8 mouse cellular contexts compared by ENCODE assay signal in genomic region chr11:120624680-120625111, GRCm38 (mm10). TPM values are rescaled to one million over a fixed set of nuclear protein-coding genes. Genes with fewer than 3 reads are reported as not detected.
A peak's percentile ranks its signal among the peaks of the same experiment; 100 is the strongest.
DNase-seq lines count a peak whose midpoint lies in the region; ATAC-seq and TF ChIP-seq lines count a peak whose summit lies in the region.

No protein-coding gene starts in this region.

- H3K27ac ChIP-seq in cortical plate, adult 2 months (ENCODE audit: insufficient read depth, low read length) = 0 out of 2 replicates have a peak overlapping the region, but pooled peaks have one; percentile 41

- no peak for TF ChIP-seq CTCF in cortical plate, adult 2 months (IDR thresholded peaks at IDR 0.05; ENCODE audit: extremely low read depth, insufficient read depth, low read length)

- intact Hi-C loops in left cerebral cortex, postnatal 10 days (cut with DNase I) = loop anchor here (2.0 kb wide), 1 partner anchor 152 kb away; no protein-coding TSS in a partner anchor

- peak; percentile 54 for ATAC-seq in megakaryocyte progenitor cell, adult 5-6 weeks (replicated peaks; ENCODE audit: poor library complexity)

- TF ChIP-seq POLR2A in cortical plate, adult 2 months (IDR thresholded peaks at IDR 0.05; ENCODE audit: extremely low read depth, insufficient read depth, low read length) = peak; percentile 81

- peaks cover 3% of the 10 kb centered on the region for H3K4me1 ChIP-seq in cortical plate, adult 2 months (ENCODE audit: control insufficient read depth, insufficient read depth, low read length)

- peak; percentile 89 to 94 for DNase-seq in adrenal gland, adult (ENCODE audit: inconsistent age in 2 of 2, low spot score in 1 of 2)
- peak; percentile 66 to 81 for DNase-seq in gastrocnemius, adult 8-10 months (ENCODE audit: low spot score in 2 of 2)
- DNase-seq in induced T-regulatory cell, adult 2 months (ENCODE audit: low read depth) = peak; percentile 93
- DNase-seq in left cerebral cortex, postnatal 10 days (ENCODE audit: extremely low spot score in 1 of 2, low spot score in 2 of 2) = peak; percentile 76 to 93
- peak; percentile 85 for DNase-seq in right cerebral cortex, postnatal 4 days
- DNase-seq in yolk sac, embryonic 10.5 days (ENCODE audit: low spot score) = peak; percentile 89

- peak overlapping the region; percentile 52 for H3K4me3 ChIP-seq in cortical plate, adult 2 months (ENCODE audit: insufficient read depth, low read length)

RNA-seq across cellular contexts. Expression of gene Sirt7, which starts 0.3 kb away (rescaled TPM):
- 98.2 and 105 TPM in 2 replicates for polyA plus RNA-seq in cortical plate, adult 2 months (2012; rRNA removed)
- 1 to 10 TPM; 2.6 to 4.5 (median 3.8) TPM for total RNA-seq in gastrocnemius, adult 8-10 months (2022)
- total RNA-seq in left cerebral cortex, postnatal 10 days (2021) = 10 to 100 TPM; 37.5 to 40.6 TPM
- total RNA-seq in megakaryocyte progenitor cell, adult 5-6 weeks (2015) = 22.9 and 24.2 TPM in 2 replicates
- 60.4 and 63.4 TPM in 2 replicates for total RNA-seq in megakaryocyte progenitor cell, adult 5-6 weeks (2017)

RNA-seq across cellular contexts. Expression of gene Pcyt2, which starts 7.0 kb away (rescaled TPM):
- 281 and 289 TPM in 2 replicates for polyA plus RNA-seq in cortical plate, adult 2 months (2012; rRNA removed)
- total RNA-seq in gastrocnemius, adult 8-10 months (2022) = 10 to 100 TPM; 20.0 to 26.8 (median 26.0) TPM
- total RNA-seq in left cerebral cortex, postnatal 10 days (2021) = 100 to 1,000 TPM; 130 TPM
- 15.9 and 20.2 TPM in 2 replicates for total RNA-seq in megakaryocyte progenitor cell, adult 5-6 weeks (2015)
- 23.8 and 24.5 TPM in 2 replicates for total RNA-seq in megakaryocyte progenitor cell, adult 5-6 weeks (2017)

RNA-seq across cellular contexts. Expression of gene Mafg, which starts 8.7 kb away (rescaled TPM):
- 83.7 and 83.9 TPM in 2 replicates for polyA plus RNA-seq in cortical plate, adult 2 months (2012; rRNA removed)
- 10 to 100 TPM; 49.5 to 63.3 (median 59.3) TPM for total RNA-seq in gastrocnemius, adult 8-10 months (2022)
- 10 to 100 TPM; 84.4 to 84.7 TPM for total RNA-seq in left cerebral cortex, postnatal 10 days (2021)
- total RNA-seq in megakaryocyte progenitor cell, adult 5-6 weeks (2015) = 15.0 and 16.4 TPM in 2 replicates
- 24.2 and 29.5 TPM in 2 replicates for total RNA-seq in megakaryocyte progenitor cell, adult 5-6 weeks (2017)

RNA-seq across cellular contexts. Expression of gene Npb, which starts 16.4 kb away (rescaled TPM):
- 0.58 and 1.1 TPM in 2 replicates for polyA plus RNA-seq in cortical plate, adult 2 months (2012; rRNA removed)
- total RNA-seq in gastrocnemius, adult 8-10 months (2022) = not detected
- total RNA-seq in left cerebral cortex, postnatal 10 days (2021) = not detected
- total RNA-seq in megakaryocyte progenitor cell, adult 5-6 weeks (2015) = 0.59 TPM in 1 of 2 replicates, not detected in the other
- total RNA-seq in megakaryocyte progenitor cell, adult 5-6 weeks (2017) = not detected in 2 replicates

RNA-seq across cellular contexts. Expression of gene Pycr1, which starts 18.9 kb away (rescaled TPM):
- 2.2 and 3.6 TPM in 2 replicates for polyA plus RNA-seq in cortical plate, adult 2 months (2012; rRNA removed)
- total RNA-seq in gastrocnemius, adult 8-10 months (2022) = 1 to 10 TPM; 3.7 to 5.3 (median 4.8) TPM
- total RNA-seq in left cerebral cortex, postnatal 10 days (2021) = 1 to 10 TPM; 3.0 to 3.8 TPM
- 9.8 and 10.3 TPM in 2 replicates for total RNA-seq in megakaryocyte progenitor cell, adult 5-6 weeks (2015)
- 5.1 and 6.2 TPM in 2 replicates for total RNA-seq in megakaryocyte progenitor cell, adult 5-6 weeks (2017)

Comparison
In these comparisons a context has a peak if more than half of its experiments do, and no peak if none do; other contexts are left out.
1. Peak in every context shown above with its lines: DNase-seq, ATAC-seq, H3K4me3 ChIP-seq and H3K27ac ChIP-seq.
2. RNA of gene Sirt7, which starts 0.3 kb away (total RNA-seq): 22.9 to 63.4 TPM in megakaryocyte progenitor cell, adult 5-6 weeks and 37.5 to 40.6 TPM in left cerebral cortex, postnatal 10 days; 2.6 to 4.5 TPM in gastrocnemius, adult 8-10 months; every median in the first group is over 4 times any median in the second.
3. RNA of gene Pcyt2, which starts 7.0 kb away (total RNA-seq): 130 TPM in left cerebral cortex, postnatal 10 days; 20.0 to 26.8 TPM in gastrocnemius, adult 8-10 months and 15.9 to 24.5 TPM in megakaryocyte progenitor cell, adult 5-6 weeks; every median in the first group is over 4 times any median in the second.